Mouse (Mus musculus): Measurements from ENCODE around the gene Tmem186. TPM values are rescaled to one million over a fixed set of nuclear protein-coding genes. Genes with fewer than 3 reads are reported as not detected.

Tmem186 gene
- polyA plus RNA-seq, 2 experiments: 6.5 to 7.9 TPM

GRCm38 (mm10) chr16:8612214-8613005 is 25.1 kb downstream of the Tmem186 start:
- Histone ChIP-seq H3K4me2 (ENCODE audit: low read depth) (peak overlapping the region; percentile 76), H3K27me3 (ENCODE audit: control insufficient read depth, insufficient read depth, low read length) (no peaks in the 10 kb centered on the region), H3K4me1 (replicated peaks; ENCODE audit: control insufficient read depth in 2 of 2, insufficient read depth in 2 of 2, low read length in 1 of 2) (peaks cover 27 to 31% of the 10 kb centered on the region in 2 experiments), H3K9me3 (ENCODE audit: control insufficient read depth, low read length) (no peaks in the 10 kb centered on the region), H3K4me3 (ENCODE audit: insufficient read depth in 1 of 2, low read depth in 2 of 2, low read length in 2 of 2) (peak overlapping the region; percentile 28 to 33; a peak in 2 of 4 replicates), H3K27ac (peak overlapping the region; percentile 97), H3K36me3 (replicated peaks; ENCODE audit: control insufficient read depth, insufficient read depth, low read depth) (no peaks in the 10 kb centered on the region), H3K9ac (replicated peaks) (peak overlapping the region; percentile 58)
- TF ChIP-seq CTCF (IDR thresholded peaks at IDR 0.05; ENCODE audit: low read depth) (no peak), EP300 (IDR thresholded peaks at IDR 0.05; ENCODE audit: low read depth) (peak; percentile 97)
- peak; percentile 80 to 83 (median 82) for DNase-seq (ENCODE audit: low read depth in 3 of 3, low spot score in 3 of 3)
- WGBS (ENCODE audit: insufficient replicate concordance): 47% methylated on average over 8 of the region's 8 CpGs
- ATAC-seq (ENCODE audit: insufficient read depth): peak; percentile 99

- Histone ChIP-seq H3K4me1 (replicated peaks; ENCODE audit: control insufficient read depth in 2 of 2, insufficient read depth in 2 of 2, low read length in 1 of 2) (peaks cover 27 to 29% of the 10 kb centered on the region in 2 experiments), H3K36me3 (replicated peaks; ENCODE audit: control insufficient read depth, insufficient read depth, low read depth) (no peaks in the 10 kb centered on the region), H3K27me3 (ENCODE audit: control insufficient read depth, insufficient read depth, low read length) (no peaks in the 10 kb centered on the region), H3K4me3 (ENCODE audit: insufficient read depth in 1 of 2, low read depth in 2 of 2, low read length in 2 of 2) (no peak overlapping the region), H3K27ac (no peak overlapping the region), H3K4me2 (ENCODE audit: low read depth) (no peak overlapping the region), H3K9ac (replicated peaks) (no peak overlapping the region), H3K9me3 (ENCODE audit: control insufficient read depth, low read length) (no peaks in the 10 kb centered on the region)
- TF ChIP-seq EP300 (IDR thresholded peaks at IDR 0.05; ENCODE audit: low read depth) (no peak), CTCF (IDR thresholded peaks at IDR 0.05; ENCODE audit: low read depth) (no peak)
- 52% methylated on average over 3 of the region's 3 CpGs for WGBS (ENCODE audit: insufficient replicate concordance)
- ATAC-seq (ENCODE audit: insufficient read depth) (no peak), DNase-seq (ENCODE audit: low read depth in 3 of 3, low spot score in 3 of 3) (no peak)
These were observed 27.1 kb downstream of the Tmem186 start for GRCm38 (mm10) chr16:8610397-8610796.

GRCm38 (mm10) chr16:8603789-8604188 is 33.7 kb downstream of the Tmem186 start:
- Histone ChIP-seq H3K4me3 (ENCODE audit: insufficient read depth in 1 of 2, low read depth in 2 of 2, low read length in 2 of 2) (no peak overlapping the region), H3K4me1 (replicated peaks; ENCODE audit: control insufficient read depth in 2 of 2, insufficient read depth in 2 of 2, low read length in 1 of 2) (peaks cover 5 to 9% of the 10 kb centered on the region in 2 experiments; a peak in 3 of 4 replicates), H3K9me3 (ENCODE audit: control insufficient read depth, low read length) (no peaks in the 10 kb centered on the region), H3K27me3 (ENCODE audit: control insufficient read depth, insufficient read depth, low read length) (no peaks in the 10 kb centered on the region), H3K36me3 (replicated peaks; ENCODE audit: control insufficient read depth, insufficient read depth, low read depth) (no peaks in the 10 kb centered on the region), H3K4me2 (ENCODE audit: low read depth) (no peak overlapping the region), H3K27ac (peak overlapping the region; percentile 29), H3K9ac (replicated peaks) (no peak overlapping the region)
- ATAC-seq (ENCODE audit: insufficient read depth) (peak; percentile 84), DNase-seq (ENCODE audit: low read depth in 3 of 3, low spot score in 3 of 3) (peak in 2 of 3 experiments; percentile 35 to 40)
- WGBS (ENCODE audit: insufficient replicate concordance): 25% methylated on average over 3 of the region's 3 CpGs
- TF ChIP-seq EP300 (IDR thresholded peaks at IDR 0.05; ENCODE audit: low read depth): peak; percentile 63
- no peak for TF ChIP-seq CTCF (IDR thresholded peaks at IDR 0.05; ENCODE audit: low read depth)

GRCm38 (mm10) chr16:8597516-8597915 is 40.0 kb downstream of the Tmem186 start:
- no peak overlapping the region for H3K4me3 ChIP-seq (ENCODE audit: insufficient read depth in 1 of 2, low read depth in 2 of 2, low read length in 2 of 2)
- H3K36me3 ChIP-seq (replicated peaks; ENCODE audit: control insufficient read depth, insufficient read depth, low read depth): no peaks in the 10 kb centered on the region
- no peak for ATAC-seq (ENCODE audit: insufficient read depth)
- H3K9ac ChIP-seq (replicated peaks): no peak overlapping the region
- TF ChIP-seq EP300 (IDR thresholded peaks at IDR 0.05; ENCODE audit: low read depth) (no peak), CTCF (IDR thresholded peaks at IDR 0.05; ENCODE audit: low read depth) (no peak)
- no peak for DNase-seq (ENCODE audit: low read depth in 3 of 3, low spot score in 3 of 3)
- H3K27ac ChIP-seq: no peak overlapping the region
- H3K4me1 ChIP-seq (replicated peaks; ENCODE audit: control insufficient read depth in 2 of 2, insufficient read depth in 2 of 2, low read length in 1 of 2): no peaks in the 10 kb centered on the region; a peak in 1 of 4 replicates
- H3K9me3 ChIP-seq (ENCODE audit: control insufficient read depth, low read length): no peaks in the 10 kb centered on the region
- H3K4me2 ChIP-seq (ENCODE audit: low read depth): no peak overlapping the region
- WGBS (ENCODE audit: insufficient replicate concordance): 62% methylated on average over 5 of the region's 5 CpGs
- no peaks in the 10 kb centered on the region for H3K27me3 ChIP-seq (ENCODE audit: control insufficient read depth, insufficient read depth, low read length)

GRCm38 (mm10) chr16:8596336-8596735 is 41.2 kb downstream of the Tmem186 start:
- Histone ChIP-seq H3K36me3 (replicated peaks; ENCODE audit: control insufficient read depth, insufficient read depth, low read depth) (no peaks in the 10 kb centered on the region), H3K9ac (replicated peaks) (no peak overlapping the region), H3K4me2 (ENCODE audit: low read depth) (no peak overlapping the region), H3K27ac (no peak overlapping the region), H3K4me1 (replicated peaks; ENCODE audit: control insufficient read depth in 2 of 2, insufficient read depth in 2 of 2, low read length in 1 of 2) (no peaks in the 10 kb centered on the region), H3K27me3 (ENCODE audit: control insufficient read depth, insufficient read depth, low read length) (no peaks in the 10 kb centered on the region), H3K4me3 (ENCODE audit: insufficient read depth in 1 of 2, low read depth in 2 of 2, low read length in 2 of 2) (no peak overlapping the region), H3K9me3 (ENCODE audit: control insufficient read depth, low read length) (no peaks in the 10 kb centered on the region)
- TF ChIP-seq CTCF (IDR thresholded peaks at IDR 0.05; ENCODE audit: low read depth) (no peak), EP300 (IDR thresholded peaks at IDR 0.05; ENCODE audit: low read depth) (no peak)
- WGBS (ENCODE audit: insufficient replicate concordance): 60% methylated on average over 4 of the region's 4 CpGs
- DNase-seq (ENCODE audit: low read depth in 3 of 3, low spot score in 3 of 3) (no peak), ATAC-seq (ENCODE audit: insufficient read depth) (no peak)
